Mouse (Mus musculus): ENCODE measurements around the gene Gsto2.
"Not testable (repeated sequence)": the region's sequence is repeated elsewhere in the genome, so short reads cannot be mapped to it uniquely, and the experiment has no call there.

Gene Gsto2

DNA sequence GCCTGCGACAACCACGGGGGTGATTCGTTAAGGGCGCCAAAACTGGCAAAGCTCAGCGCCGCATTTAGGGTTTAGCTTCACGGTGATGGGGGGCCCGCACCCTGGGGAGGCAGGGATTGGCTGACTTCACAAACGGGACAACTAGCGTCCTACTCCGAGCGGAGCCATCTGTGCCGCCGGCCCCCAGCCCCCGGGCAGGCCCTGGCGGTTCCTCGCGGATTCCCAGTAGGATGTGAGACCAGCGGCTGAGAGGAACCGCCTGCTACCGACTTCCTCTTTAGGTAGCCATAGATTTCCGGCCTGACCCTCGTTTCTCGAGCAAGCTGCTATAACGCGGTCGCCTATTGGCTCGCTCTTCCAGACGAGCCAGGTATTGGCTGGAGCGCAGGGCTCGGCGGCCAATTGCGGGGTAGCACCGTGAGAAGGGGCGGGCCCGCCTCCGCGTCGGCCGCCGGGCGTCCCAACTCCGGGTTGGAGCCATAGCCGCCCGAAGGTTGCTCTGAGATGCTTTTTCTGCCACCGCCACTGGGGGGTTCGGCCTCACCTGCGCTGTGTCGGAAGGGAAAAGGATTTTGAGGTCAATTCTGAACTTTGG lies at the start of gene Gsto2:
TSS of gene Gsto2 (plus strand) at position 182 of the 595 bp plus-strand sequence.
- peak; percentile 95 to 96 for DNase-seq

DNA sequence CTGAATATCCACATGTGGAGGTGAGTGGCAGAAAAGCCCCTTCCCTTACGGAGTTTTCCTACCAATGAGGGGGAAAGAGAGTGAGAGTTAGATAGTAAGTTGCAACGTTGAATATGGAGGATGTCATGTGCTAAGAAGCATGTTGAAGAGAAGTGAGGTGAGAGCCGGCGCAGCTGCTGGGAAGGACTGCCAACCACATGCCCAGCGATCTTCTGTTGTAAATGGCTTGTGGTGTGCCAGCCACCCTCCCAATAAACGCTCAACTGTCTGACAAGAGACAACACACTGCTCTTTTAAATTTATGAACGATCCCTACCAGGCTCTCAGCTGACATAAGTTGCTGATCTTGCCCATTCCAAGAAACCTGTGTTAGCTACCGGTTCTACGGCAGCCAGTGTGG lies 47.6 kb upstream of the Gsto2 start:
- DNase-seq = no peak

DNA sequence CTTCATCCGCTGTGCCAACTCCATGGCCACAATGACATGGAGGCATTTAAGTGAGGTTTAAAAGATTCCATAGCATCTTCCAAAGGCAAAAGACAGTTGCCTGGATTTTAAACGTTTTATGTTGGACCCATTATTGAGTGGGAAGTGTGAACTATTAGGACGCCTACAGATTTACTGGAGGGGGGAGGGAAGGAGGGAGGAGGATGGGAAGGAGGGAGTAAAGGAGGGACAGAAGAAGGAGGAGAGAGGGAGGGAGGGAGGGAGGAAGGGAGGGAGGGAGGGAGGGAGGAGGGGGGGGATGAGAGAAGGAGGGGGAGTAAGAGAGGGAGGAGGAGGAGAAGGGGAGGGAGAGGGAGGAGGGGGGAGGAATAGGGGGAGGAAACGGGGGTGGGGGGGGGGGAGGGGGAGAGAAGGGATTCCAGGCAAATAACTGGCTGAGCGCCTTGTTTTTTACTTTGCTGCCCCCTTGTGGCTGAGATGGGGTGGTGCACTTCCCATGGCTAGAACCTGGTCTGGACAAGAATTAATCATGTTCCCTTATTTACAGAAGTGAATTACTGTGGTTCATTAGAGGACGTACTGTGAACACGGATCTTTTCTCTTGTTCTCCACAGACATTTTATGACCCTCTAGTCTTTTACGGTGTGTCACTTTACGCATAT lies 44.4 kb upstream of the Gsto2 start:
- DNase-seq = peak; percentile 64 to 77

- DNase-seq = no peak
Measured at GRCm38 (mm10) chr19:47821494-47821872, 43.9 kb upstream of the Gsto2 start.

DNA sequence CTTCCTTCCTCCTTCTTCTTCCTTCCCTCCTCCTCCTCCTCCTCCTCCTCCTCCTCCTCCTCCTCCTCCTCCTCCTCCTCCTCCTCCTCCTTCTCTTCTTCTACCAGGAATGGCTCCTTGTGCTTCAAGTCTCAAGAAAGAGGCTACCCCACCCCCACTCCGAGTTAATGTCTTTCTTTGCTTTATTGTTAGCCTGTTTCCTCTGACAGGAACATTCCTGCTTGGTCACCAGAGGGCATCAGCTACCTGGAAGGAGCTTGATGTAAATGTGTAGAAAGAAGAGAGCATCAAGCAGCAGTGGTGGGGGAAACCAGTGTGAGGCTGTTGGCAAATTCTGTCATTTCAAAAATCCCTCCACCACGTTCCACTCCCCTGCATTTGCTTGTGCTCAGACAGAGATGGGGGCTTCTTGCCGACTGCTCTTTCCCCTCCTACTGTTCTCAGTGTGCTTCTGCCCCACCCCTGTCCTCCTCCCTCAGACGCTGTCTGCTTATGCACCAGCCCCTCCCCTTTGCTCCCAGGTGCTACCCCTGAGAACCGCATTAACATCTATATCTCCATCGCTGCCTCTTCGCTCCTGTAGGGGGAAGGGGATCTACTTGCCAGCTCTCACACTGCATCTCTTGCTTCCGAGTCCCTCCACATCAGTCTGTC lies 43.1 kb upstream of the Gsto2 start:
- no peak for DNase-seq

DNA sequence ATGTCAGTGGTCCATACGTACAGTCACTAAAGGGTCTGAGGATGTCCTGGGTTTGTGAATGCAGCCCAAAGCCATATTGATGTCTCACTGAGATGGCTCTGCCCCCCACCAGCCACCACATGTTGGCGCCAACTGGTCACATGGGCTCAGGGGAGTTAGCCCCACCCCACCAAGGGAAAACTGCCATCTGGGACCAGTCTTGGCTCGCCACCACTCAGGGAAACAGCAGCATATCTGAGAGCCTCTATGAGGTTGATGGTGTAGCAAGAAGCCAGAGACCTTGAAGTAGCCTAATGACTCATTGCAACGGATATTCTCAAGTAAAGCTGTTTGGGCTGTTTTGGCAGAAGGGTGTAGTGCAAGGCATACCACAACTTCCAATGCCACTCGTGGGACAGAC lies 41.3 kb upstream of the Gsto2 start:
- no peak for DNase-seq

DNA sequence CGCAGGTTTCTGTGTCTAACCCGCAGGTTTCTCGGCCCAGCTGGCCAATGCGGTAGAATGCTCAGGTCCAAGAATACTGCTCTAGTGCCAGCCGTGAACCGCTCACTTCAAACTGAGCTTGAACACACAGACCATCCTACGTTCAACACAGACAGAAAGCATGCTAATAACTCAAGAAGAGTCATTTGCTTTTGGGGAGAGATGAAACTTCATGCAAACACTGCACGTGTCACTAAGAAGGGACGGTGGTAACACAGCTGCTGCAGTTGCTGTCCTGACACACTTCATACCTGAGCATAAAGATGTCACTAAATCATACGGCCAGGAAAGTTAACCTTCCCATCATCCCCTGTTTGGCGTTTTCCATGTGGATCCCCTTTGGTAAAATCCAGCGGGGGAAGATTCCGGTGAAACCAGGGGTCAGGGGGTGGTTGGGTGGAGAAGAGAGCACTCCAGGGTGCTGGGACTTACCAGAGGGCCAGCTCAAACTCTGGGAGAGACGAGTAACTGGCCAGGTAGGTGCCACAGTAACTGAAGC lies 35.4 kb upstream of the Gsto2 start:
- DNase-seq = no peak

DNA sequence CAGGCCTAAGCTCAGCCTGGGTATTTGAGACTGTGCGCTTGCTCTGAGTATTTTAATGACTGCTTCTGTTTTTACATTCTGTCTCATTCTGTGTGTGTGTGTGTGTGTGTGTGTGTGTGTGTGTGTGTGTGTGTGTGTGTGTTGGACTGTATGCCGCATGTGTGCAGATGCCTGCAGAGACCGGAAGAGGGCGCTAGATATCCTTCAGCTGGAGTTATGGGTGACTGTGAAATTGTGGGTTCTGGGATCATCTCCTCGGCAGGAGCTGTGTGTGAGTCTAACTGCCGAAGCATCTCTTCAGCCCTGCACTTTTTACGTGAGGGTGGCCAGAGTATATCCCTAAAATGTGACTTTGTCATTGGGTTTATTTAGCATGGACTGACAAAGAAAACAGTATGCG lies 34.2 kb upstream of the Gsto2 start:
- DNase-seq = no peak

- DNase-seq = no peak
Measured at GRCm38 (mm10) chr19:47832316-47832715, 33.0 kb upstream of the Gsto2 start.

DNA sequence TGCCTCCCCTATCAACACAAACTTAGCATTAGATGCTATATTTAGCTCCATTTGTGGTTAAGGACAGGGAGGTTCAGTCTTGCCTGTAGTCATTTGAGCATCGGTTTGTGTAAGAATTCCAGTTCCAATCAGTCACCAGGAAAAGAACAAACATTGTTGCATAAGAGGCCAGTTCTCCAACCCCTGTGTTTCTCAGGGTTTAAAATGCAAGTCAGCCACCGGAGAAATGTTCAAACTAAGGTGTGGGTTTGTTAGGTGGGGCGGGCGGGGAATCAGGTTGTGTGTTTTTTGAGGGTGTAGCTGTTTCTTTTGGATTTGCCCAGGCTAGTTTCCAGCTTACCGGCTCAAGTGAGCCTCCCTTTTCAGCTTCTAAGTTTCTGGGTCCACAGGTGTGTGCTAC lies 30.7 kb upstream of the Gsto2 start:
- no peak for DNase-seq

- no peak for DNase-seq
Measured at GRCm38 (mm10) chr19:47835776-47836175, 29.6 kb upstream of the Gsto2 start.

DNA sequence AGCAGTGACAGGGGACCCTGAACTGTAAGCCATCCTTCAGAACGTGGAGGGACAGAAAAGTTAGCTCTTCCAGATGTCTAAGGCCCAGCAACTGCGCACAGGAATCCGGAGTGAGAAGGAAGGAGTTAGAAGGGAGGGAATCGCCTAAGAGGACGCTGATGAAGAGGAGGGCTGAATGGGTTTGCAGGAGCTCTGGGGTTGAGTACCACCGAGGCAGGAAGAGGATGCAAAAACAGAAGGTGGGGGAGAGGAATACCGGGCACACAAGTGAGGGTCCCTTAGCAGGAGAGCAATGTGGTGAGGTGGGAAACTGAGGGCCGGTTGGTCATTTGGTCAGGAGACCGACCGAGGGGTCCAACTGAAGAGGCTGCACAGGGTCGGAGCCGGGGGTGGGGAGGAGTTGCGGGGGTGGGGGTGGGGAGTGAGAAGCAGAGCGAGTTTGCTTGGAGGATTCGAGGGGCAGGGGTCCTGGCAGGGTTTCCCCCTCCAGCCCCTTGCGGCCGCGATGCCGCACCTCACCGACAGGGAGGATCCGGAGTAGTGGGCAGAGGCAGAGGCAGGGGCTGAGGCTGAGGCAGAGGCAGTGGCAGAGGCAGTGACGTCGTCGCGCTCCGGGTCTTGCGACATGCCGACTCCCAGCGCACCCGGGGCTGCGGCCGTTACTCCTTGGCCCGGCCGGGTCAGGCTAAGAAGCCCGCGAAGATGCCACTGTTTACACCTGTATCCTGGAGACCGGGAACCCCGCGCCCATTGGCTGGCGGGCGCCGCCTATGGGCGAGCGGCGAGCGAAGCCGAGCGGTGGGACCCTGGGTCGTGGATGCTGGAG lies 28.4 kb upstream of the Gsto2 start:
- peak; percentile 28 to 52 for DNase-seq

GRCm38 (mm10) chr19:47837527-47837901 lies 27.8 kb upstream of the Gsto2 start:
- DNase-seq = no peak

DNA sequence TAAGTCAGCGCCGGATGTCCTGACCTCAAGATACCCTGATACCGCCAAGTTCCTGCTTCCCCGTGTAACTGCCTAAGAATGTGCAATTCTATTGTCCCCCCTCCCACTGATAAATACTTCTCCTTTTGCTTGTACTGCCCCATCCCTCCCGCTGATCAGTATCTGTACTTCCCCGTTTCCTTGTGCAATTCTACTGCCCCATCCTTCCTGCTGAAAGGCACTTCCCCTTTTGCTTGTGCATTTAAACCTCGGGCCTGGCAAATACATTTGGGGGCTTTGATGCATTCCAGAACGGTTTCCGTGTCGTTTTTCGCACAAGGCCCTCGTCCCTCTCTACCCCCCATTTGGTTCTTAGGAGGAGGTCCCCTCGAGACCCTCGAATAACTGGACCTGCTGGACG lies 24.1 kb upstream of the Gsto2 start:
- not testable (repeated sequence) for DNase-seq

DNA sequence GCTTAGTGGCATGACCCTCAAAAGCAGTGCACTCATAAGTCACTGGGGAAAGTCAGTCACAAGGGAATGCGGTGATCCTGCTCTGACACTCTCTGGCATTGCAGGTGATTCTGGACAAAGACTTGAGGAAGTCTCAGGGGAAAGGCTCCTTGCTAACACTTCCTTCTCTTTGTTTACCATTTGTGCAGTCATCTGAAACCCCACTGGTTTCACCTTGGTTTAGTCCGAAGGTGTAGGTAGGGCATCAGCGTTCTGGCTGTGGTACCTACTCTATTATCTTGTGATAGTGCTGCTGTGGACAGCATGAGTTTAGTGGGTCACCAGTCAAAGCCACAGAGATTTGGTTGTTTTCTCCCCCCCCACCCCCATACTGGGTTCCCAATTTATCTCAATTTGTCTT lies 15.6 kb upstream of the Gsto2 start:
- no peak for DNase-seq

- DNase-seq = not testable (repeated sequence)
Measured at GRCm38 (mm10) chr19:47852131-47852530, 13.2 kb upstream of the Gsto2 start.

- no peak for DNase-seq
Measured at GRCm38 (mm10) chr19:47853053-47853452, 12.3 kb upstream of the Gsto2 start.

- no peak for DNase-seq
Measured at GRCm38 (mm10) chr19:47853951-47854795, 11.2 kb upstream of the Gsto2 start.

DNA sequence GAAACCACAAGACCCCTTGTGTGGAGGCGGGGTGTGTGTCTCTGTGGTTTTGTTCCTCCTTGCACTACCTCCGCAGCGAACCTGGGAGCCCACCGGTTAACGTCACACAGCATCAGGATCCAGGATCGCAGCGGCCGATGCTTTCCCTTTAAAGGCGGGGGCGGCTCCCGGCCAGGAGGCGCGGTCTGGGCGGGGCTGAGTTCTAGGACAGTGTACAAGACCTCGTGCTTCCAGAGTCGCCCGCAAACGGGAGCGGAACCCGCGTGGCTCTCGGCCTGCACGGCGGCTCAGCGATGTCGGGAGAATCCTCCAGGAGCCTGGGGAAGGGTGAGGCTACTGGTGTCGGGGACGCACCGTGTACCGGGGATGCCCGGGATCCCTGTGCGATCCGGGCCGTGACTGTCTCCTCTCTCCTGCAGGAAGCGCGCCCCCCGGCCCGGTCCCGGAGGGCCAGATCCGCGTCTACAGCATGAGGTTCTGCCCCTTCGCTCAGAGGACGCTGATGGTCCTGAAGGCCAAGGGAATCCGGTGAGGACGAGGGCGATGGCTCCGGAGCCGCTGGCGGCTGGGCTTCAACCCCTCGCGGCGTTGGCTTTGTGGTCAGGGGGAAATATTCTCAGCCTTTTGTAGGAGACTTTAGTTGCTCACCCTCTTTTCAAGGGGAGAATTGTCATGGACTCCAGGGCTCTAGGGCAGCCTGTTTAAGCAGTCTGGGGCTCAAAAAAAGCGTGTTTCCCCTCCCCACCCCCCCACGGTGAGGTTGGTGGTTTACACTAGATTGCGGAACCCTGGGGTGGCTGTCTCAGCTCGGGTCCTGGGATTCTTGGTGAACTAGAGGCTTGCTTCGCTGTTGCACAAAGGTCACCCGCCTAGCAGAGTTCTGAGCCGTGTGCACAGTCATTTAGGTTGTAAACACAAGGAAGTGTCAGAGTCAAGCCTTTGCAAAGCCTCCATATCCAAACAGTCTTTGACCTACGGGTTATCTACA lies 10.2 kb upstream of the Gsto2 start, which contains the start of gene Gsto1:
TSS of gene Gsto1 (plus strand) at position 175 of the 988 bp plus-strand sequence.
- DNase-seq = peak; percentile 91 to 93

GRCm38 (mm10) chr19:47857957-47858942 lies 7.1 kb upstream of the Gsto2 start:
- no peak for DNase-seq
